Mouse (Mus musculus): ENCODE measurements around the gene Cd3eap.

- TF ChIP-seq EP300 (IDR thresholded peaks at IDR 0.05; ENCODE audit: low read depth) (no peak), CTCF (IDR thresholded peaks at IDR 0.05; ENCODE audit: low read depth) (no peak)
Measured at GRCm38 (mm10) chr7:19319458-19319857, 39.8 kb downstream of the Cd3eap start.

Measured in liver, embryonic 14.5 days (tissue).